Mouse (Mus musculus) layer of hippocampus, postnatal 36 days (tissue): Measurements from ENCODE around the gene Agfg2. TPM values are rescaled to one million over a fixed set of nuclear protein-coding genes. Genes with fewer than 3 reads are reported as not detected.
"Not testable (repeated sequence)": the region's sequence is repeated elsewhere in the genome, so short reads cannot be mapped to it uniquely, and the experiment has no call there.

ENCODE experiments used
- DNase-seq, 2 experiments: peaks; one replicate each; pipeline ENCODE4 v3.0.0; 2022
- total RNA-seq, 2 experiments: library from RNA; stranded (reverse); gene quantifications; 2 replicates each; pipeline ENCODE4 v1.2.3; 2021

The Agfg2 gene
- total RNA-seq, 2 experiments from 2014 or later = 57.7 to 61.1 TPM

DNA sequence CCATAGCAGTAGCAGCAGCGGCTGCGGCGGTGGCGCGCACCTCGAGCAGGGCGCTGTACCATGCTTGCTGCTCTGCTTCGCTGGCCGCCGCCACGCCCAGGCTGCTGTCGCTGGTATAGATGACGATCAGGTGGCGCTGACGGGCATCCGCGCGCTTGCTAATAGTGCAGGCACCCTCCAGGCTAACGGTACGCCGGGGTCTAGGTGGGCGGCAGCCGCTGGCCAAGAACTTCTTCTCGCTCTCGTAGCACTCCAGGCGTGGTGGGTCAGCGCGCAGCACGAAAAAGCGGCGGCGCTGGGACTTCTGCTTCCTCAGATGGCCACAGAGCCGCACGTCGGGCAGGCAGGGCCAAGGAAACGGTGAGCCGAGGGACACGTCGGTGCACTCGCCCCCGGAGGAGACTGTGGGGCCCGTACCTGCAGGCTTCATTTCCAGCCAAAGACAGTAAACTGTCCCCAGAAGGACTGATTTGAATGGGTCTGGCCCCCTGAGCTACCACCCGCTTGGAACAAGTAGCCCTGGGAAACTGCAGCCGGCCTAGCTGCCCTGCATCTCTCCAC lies 39.4 kb downstream of the Agfg2 start:
- DNase-seq = no peak

DNA sequence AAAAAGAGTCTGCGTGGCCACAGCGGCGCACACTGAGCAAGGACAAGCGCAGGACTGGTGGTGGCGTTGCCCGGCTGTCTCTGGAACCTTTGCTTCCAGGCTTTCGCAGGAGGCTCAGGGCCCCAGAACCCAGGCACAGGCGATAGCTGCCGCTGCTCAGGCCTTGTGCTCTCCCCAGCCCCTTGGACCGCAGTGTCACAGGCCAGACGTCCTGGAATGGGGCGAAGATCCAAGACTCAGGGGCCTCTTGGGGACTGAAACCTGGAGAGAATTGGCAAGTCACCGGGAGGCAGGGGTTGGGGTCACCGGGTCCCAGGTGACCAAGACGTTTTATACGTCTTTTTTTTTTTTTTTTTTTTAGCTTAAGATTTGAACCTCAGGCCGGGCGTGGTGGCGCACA lies 40.0 kb downstream of the Agfg2 start:
- no peak for DNase-seq

DNA sequence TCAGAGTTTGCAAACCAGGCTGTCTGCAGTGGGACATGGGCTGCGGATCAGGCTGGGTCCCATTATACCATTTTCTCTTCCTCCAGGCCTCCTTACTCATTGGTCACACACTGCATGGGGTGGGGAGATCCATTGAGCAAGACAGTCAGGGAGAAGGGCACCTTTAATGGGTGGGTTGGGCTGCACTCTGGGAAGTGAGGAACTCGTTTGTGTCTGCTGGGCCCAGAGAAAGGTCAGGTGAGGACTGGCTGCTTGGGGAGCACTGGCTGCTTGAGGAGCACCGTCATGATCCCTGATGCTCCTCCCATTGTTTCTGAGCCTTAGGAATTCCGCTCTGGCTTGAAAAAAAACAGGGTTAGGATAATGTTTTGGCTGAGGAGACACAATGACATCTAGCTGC lies 41.6 kb downstream of the Agfg2 start:
- DNase-seq = no peak

DNA sequence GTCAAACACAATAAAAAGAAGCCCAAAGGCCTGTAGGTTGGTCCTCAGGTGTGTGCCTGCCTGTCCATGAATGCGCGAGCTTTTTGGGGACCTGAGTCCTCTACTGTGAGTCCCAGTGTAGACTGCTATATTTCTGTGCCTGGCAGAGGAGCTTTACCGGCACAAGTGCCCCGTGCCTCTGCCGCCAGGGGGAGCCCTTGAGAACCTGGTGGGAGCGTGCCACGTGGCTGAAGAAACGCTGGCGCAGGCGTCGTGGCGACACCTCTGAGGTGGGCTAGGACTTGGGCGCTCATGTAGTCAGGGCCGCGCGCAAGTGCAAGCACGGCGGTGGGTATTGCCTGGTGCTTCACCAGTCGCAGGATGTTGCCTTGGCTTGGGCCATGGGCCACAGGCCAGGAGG lies 43.5 kb downstream of the Agfg2 start, which contains the start of gene Sap25:
Gene Sap25 (plus strand): TSS at position 281 of the 400 bp plus-strand sequence.
- DNase-seq = no peak

DNA sequence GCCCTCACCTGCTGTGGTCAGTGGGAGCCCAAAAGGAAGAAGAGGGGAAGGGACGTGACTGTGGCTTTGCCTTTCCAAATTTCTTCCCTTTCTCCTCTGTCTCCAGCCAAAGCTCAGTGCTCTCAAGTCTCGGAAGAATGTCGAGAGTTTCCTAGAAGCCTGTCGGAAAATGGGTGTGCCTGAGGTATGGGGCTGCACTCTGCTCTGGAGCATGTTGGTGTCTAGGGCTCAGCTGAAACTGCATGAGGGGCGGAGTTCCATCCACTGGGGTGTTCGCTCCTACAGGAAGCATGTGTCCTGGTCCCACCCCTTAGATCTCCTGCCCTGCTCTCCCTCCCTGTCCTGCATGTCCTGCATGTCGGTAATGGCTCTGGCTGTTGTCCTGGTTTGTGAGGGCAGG lies 45.1 kb downstream of the Agfg2 start:
- DNase-seq = no peak

DNA sequence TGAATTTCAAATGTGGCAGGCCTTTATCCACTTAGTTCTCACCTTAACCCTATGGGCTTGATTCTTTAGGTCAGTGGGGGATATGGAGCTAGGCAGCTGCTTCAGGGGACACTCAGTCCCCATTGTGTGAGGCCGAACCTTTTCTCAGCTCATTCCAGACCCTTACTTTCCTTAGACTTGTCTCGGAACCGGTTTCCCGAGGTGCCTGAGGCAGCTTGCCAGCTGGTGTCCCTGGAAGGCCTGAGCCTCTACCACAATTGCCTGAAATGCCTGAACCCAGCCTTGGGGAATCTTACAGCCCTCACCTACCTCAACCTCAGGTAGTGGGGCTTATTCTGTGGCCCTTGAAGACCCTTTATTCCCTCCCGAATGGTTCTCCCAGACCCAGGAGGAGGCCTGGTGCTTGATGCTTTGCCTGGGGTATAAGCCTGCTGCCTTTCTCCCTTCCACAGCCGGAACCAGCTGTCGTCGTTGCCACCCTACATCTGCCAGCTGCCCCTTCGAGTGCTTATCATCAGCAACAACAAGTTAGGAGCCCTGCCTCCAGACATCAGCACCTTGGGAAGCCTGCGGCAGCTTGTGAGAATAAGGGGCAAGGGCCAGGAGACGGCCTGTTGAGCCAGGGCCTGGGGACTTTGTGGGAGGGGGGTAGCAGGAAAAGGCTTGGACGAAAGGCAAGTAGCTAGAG lies 51.0 kb downstream of the Agfg2 start:
- no peak for DNase-seq

DNA sequence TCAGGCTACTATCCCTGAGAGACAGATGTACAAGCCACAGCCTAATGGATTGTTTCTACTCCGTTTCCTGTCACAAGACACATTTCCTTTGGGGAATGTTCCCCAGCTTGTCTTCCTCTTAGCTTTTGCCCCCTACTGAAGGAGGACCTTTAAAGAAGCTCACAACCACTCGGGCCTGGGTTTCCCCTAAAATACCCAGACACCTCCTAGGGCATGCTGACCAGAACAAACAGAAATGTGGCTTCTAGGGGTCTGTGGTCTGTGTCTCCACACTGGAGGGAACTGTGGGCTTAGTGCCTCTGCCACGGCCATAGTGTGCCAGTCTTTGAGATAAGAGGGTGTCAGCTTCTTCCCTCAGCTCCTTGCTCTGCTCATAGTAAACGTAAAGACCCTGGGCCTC lies 52.9 kb downstream of the Agfg2 start:
- DNase-seq = no peak

DNA sequence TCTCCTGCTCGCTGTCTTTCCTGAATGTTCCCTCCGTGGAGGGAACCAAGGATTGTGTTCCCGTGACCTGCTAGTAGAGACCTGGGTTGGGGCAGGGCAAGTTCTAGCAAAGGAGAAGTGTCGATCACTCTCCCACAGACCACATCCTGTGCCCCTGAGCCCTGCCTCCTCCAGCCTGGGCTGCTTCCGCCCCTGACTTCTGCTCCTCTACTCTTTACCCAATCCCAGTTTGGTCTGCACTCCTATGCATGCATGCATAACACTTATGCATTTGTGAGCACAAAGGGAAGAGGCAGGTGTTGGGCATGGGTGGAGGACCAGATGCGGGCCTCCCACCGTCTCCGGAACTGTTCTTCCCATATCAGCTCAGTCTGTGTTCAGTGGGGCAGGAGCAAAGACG lies 53.4 kb downstream of the Agfg2 start:
- peak; percentile 31 to 45 for DNase-seq

DNA sequence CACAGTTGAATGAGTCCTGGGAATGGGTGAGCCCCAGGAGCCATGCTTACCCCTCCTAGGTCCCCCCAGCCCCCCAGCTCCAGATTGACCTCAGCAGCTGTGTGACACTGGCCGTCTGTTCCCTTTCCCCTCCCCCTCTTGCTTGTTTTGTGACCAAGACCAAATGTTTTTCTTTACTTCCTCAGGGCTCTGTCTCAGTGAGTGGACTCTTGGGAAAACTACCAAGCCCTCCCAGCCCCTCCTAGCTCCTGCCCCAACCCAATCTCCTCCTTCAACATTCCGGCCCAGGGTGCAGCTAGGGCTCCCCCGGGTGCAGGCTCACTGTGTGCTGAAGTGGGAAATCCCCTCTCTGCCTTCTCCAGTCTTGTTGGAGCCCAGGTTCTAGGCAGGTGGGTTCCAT lies 53.9 kb downstream of the Agfg2 start:
- no peak for DNase-seq

DNA sequence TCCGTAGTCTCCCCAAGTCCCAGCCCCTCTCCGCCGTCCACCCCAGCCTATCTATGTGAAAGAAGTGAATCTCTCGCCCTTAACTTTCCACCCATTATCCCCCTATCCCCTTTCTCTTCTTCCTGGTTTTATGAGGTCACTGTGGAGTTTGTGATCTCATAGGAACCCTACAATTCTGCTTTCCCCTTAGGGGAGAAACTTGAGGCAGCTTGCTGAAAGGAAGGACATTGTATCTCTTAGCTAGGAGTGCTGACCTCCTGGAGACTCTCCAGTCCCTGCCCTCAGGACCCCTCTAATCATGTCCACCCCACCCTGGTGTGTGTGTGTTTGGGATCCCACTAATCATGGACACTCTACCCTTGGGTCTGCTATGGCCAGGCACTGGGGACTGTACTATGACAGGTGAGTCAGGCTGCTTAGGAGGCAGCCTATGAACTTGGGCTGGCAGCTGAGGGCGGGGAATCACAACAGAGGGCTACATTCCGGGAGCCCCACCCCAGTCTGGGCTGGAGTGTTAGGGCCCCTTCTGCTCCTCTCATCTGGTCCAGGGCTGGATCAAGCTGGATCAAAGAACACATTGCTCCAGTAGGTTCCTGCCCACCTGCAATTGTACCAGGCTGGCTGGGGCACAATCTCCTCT lies 54.5 kb downstream of the Agfg2 start:
- DNase-seq = no peak

DNA sequence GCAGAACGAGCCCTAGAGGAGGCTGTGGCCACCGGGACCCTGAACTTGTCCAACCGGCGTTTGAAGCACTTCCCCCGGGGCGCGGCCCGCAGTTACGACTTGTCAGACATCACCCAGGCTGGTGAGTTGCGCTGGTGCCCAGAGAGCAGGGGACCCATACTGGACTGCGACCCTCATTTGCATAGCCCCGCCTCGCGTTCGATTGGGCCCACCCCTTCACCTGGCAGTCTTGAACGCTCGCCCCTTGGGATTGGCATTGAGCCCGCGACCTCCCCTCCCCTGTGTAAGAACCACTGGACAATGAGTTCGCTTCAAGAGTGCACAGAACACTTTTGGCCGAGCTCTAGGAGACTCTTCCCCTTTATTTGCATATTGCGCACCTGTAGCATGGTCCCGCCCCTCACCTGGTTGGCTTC lies 55.2 kb downstream of the Agfg2 start:
- DNase-seq = no peak

DNA sequence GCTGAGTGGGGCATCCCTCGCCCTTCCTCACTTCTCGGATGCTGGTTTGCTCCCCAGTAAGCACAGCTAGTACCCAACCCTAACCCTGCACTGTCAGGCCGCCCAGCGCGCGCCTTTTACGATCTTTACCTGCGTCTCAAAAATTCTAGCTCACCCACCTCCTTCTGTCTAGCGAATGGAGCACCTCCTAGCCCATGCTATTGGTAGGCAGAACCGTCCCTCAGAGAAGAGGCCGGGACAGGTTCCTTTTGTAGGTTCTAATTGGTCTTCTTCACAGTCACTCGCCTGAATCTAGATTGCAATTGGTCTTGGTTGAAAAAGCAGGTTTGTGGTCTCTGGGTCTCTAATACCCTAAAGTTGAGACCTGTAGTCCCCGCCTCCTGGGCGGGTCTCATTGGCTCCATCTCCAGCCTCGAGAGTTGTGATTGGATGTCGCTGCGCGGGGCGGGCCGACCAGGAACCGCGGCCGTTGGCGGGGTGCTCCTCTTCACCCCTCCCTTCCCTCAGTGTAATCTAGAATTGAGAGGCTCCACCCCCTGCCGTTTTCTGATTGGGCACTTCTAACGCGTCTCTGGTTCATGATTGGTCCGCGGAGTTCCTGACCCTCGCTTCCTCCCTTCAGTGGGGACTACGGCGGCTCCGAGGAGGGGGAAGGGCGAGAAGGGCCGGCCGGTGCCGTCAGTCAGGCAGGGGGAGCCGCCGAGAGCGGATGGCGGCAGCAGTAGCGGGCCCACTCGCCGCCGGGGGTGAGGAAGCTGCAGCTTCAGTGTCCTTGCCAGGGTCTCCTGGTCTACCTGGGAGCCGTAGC lies 55.8 kb downstream of the Agfg2 start, which contains the start of the genes Fbxo24, Lrch4 and Gm20605:
Gene Fbxo24 (minus strand): TSS at position 505 of the 808 bp plus-strand sequence.
Gene Lrch4 (plus strand): TSS at position 624 of the 808 bp plus-strand sequence.
Gene Gm20605 (plus strand): TSS at position 678 of the 808 bp plus-strand sequence.
- peak; percentile 98 for DNase-seq

DNA sequence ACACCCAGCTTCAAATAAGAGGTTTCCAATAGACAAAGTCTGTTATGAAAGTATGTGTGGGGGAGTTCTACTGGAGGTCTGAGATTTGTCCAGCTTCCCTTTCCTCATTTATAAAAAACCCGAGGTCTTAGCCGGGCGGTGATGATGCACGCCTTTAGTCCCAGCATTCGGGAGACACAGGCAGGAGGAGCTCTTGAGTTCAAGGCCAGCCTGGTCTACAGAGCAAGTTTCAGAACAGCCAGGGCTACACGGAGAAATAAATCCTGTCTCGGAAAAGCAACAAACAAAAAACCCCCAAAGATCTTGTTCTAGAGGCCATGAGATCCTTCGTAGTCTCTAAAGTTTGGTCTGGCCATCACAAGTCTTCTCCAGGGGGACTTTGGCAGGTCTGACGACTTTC lies 56.5 kb downstream of the Agfg2 start:
- DNase-seq = no peak

DNA sequence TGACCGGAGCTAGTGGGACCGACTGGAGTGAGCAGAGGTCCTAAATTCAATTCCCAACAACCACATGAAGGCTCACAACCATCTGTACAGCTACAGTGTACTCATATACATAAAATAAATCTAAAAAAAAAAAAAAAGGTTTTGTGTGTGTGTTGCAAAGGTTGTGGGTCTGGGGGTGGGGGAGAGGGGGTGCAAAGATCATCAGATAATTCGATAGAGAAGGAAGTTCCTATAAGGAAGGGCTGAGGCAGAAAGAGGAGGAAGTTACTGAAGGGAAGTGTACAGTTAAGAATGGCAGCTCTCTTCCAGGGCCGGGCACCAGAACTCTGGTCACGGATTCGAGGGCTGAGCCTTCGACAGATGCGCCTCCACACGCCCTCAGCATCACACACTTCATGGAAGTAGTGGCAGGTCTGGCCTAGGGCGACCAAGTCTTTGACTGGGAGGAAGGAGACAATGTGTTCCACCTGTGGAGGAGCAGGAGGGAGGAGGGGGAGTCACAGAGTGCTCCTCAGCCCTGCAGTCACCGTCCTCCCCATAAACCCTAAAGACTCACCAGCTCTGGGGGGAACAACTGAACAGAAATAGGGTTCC lies 60.5 kb downstream of the Agfg2 start:
- no peak for DNase-seq

DNA sequence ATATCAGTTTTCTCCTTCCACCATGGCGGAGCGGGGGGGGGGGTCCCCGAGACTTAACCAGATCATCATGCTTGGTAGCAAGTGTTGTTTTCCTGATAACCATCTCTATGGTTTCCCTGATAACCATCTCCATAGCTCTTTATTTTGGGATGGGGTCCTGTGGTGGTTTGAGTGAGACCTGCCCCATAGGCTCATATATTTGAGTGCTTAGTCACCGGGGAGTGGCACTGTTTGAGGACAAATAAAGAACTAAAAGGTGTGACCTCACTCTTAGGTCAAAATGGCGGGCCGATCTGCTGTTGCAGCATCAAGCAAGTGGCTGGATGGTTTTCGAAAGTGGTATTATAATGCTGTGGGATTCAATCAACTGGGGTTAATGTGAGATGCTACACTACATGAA lies 69.2 kb downstream of the Agfg2 start:
- no peak for DNase-seq

DNA sequence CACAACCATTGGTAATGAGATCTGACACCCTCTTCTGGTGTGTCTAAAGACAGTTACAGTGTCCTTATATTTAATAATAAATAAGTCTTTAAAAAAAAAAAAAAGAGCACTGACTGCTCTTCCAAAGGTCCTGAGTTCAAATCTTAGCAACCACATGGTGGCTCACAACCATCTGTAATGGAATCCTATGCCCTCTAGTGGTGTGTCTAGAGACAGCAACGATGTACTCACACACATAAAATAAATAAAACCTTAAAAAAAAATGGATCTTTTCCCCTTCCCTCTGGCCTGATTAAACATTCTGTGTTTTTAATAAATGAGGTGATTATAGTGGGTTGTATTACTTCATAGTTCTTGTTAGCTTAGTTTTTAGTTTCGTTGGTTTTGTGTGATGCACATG lies 69.6 kb downstream of the Agfg2 start:
- DNase-seq = not testable (repeated sequence)

DNA sequence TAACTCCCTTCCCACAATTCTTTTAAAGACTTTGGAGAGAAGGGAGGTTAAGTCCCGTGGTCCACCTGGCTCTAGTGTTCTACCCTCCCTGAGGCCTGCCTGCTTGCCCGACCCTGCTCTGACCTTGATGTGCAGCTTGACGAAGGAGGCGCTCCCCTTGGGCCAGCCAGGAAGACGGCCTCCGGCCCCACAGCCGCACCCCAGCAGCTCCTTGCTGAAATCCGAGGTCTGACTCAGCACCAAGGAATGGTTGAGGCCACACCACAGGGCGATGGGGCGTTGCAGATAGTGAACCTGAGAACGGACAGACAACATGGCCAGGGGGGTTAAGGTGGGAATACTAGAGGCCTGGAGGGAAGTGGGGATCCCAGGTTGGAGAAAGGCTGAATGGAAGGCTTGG lies 71.0 kb downstream of the Agfg2 start, which contains the start of gene Pcolce:
Gene Pcolce (minus strand): TSS at position 235 of the 400 bp plus-strand sequence.
- no peak for DNase-seq

DNA sequence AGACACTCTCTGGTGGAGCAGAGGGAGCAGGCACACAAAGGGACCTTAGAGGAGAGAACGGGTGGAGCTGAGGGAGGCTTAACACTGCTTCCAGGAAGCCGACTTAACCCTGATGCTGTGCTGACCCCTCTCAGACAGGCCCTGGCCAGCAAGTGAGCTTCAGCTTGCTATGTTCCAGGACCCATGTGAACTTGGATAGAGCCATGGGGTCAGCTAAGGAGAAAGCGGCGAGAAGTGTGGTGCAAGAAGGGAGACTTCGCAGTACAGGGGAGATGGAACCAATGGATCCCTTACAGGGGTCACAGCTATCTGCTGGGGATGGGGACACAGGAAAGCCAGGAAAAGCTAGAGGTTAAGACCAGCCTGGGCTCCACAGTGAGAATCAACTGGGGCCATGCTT lies 71.5 kb downstream of the Agfg2 start:
- no peak for DNase-seq

DNA sequence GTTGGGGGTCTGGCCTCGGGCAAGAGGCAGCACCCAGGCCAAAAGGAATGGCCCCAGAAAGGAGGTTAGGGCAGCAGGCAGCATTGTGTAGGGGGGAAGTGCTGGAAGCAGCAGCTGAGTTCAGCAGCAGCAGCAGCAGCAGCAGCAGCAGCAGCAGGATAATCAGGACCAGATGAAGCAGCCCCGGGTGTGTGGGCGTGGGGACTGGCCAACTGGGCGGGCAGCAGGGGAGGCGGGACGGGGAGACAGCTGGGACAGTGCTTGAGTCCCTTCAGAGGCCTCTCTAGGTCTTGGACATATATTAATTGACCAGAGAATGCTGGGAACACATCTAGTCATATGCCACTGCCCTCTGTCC lies 73.3 kb downstream of the Agfg2 start:
- no peak for DNase-seq

DNA sequence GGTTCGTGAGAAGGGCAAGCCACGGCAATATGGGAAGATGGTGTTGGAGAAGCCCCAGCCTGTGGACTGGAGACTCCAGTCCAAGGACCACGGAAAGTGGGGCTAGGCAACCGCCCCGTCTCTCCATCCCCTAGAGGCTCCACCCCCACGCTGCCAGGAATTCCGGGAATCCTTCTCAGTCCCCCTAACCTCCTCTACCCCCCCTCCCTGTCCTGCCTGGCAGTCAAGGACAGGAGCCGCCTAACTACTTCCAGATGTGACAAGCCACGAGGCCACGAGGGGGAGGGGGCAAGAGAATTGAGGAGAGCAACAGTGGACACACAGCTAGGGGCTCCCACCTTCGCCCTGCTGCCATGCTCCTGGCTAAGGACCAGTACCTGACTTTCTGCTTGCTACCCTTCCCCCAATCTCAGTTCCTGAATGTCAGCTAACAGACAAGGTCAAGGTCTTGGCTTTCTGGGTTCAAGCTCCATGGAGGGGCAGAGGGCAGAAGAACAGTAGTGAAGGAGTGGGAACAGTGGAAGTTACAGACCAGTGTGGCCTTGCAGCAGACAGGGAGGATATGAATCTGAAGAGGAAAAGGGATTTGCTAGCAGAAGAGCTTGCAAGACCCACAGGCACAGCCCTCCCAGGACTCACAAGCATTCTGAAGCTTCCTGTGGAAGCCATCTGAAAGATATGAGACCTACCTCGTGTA lies 73.8 kb downstream of the Agfg2 start:
- DNase-seq = no peak

DNA sequence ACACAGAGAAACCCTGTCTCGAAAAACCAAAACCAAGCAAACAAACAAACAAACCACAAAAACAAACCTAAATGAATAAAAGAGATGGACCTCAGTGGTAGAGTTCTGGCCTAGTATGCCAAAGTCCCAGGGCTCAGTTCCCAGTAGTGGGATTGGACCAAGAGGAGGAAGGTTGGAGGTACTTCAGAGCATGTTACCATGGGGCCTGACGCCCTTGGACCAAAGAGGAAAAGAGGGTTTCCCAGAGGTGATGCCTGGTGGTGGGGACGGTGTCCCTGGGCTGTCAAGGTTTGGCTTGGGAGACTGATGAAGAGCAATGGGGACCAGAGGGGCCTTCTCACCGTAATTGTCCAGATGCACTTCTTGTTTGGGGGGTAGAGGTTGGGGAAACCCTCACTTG lies 74.5 kb downstream of the Agfg2 start:
- no peak for DNase-seq

DNA sequence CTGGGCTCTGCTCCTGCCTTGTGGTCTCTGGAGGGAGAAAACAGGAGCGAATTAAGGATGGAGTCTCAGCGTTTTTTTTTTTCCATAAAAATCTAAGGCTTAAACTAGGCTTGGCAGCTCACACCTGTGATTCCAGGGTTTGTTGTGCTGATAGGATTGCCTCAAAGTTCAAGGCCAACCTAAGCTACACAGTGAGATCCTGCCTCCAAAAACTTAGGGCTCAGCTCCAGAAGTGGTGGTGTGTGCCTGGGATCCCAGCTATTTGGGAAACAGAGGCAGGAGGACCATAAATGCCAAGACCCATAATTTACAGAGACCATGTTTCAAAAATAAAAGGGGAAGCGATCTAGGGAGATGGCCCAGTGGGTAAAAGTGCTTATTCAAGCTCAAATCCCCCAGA lies 75.2 kb downstream of the Agfg2 start:
- no peak for DNase-seq
